Mouse (Mus musculus): ENCODE results near the gene Saa4. TPM values are rescaled to one million over a fixed set of nuclear protein-coding genes. Genes with fewer than 3 reads are reported as not detected.

The Saa4 gene
- polyA plus RNA-seq (2015; fragmentation: Nextera tagmentation; extraction: Ambion mirVana) = not detected in 2 replicates

GRCm38 (mm10) chr7:46732458-46732857, at the start of gene Saa4:
Gene Saa4 (minus strand): TSS chr7:46732603.
- H3K9me3 ChIP-seq (replicated peaks; ENCODE audit: control insufficient read depth, low read length) = no peaks in the 10 kb centered on the region
- no peaks in the 10 kb centered on the region for H3K27me3 ChIP-seq (ENCODE audit: control insufficient read depth, insufficient read depth, low read length)
- ATAC-seq (replicated peaks; ENCODE audit: extremely low read depth, insufficient read depth, low FRiP score) = no peak
- H3K36me3 ChIP-seq (ENCODE audit: control insufficient read depth, insufficient read depth) = no peaks in the 10 kb centered on the region
- H3K4me2 ChIP-seq (ENCODE audit: low read depth, low read length) = no peak within 1 kb of the TSS
- no peaks in the 10 kb centered on the region for H3K4me1 ChIP-seq (ENCODE audit: control insufficient read depth, insufficient read depth, low read length)
- no peak within 1 kb of the TSS for H3K27ac ChIP-seq (ENCODE audit: low read length)
- 80% methylated on average over 4 of the region's 4 CpGs for WGBS
- H3K4me3 ChIP-seq (ENCODE audit: low read length) = no peak within 1 kb of the TSS
- H3K9ac ChIP-seq (ENCODE audit: low read length) = no peak within 1 kb of the TSS

- no peak overlapping the region for H3K4me2 ChIP-seq (ENCODE audit: low read depth, low read length)
- no peaks in the 10 kb centered on the region for H3K27me3 ChIP-seq (ENCODE audit: control insufficient read depth, insufficient read depth, low read length)
- H3K36me3 ChIP-seq (ENCODE audit: control insufficient read depth, insufficient read depth) = peaks cover 39% of the 10 kb centered on the region
- no peak overlapping the region for H3K4me3 ChIP-seq (ENCODE audit: low read length)
- no peaks in the 10 kb centered on the region for H3K4me1 ChIP-seq (ENCODE audit: control insufficient read depth, insufficient read depth, low read length)
- H3K9me3 ChIP-seq (replicated peaks; ENCODE audit: control insufficient read depth, low read length) = no peaks in the 10 kb centered on the region
- no peak overlapping the region for H3K27ac ChIP-seq (ENCODE audit: low read length)
- ATAC-seq (replicated peaks; ENCODE audit: extremely low read depth, insufficient read depth, low FRiP score) = no peak
- no peak overlapping the region for H3K9ac ChIP-seq (ENCODE audit: low read length)
- WGBS = 54% methylated on average over 4 of the region's 4 CpGs
Measured at GRCm38 (mm10) chr7:46770706-46771105, 38.3 kb upstream of the Saa4 start.

GRCm38 (mm10) chr7:46768451-46768850, 36.0 kb upstream of the Saa4 start:
- Histone ChIP-seq H3K4me1 (ENCODE audit: control insufficient read depth, insufficient read depth, low read length) (no peaks in the 10 kb centered on the region), H3K27ac (ENCODE audit: low read length) (no peak overlapping the region), H3K4me3 (ENCODE audit: low read length) (no peak overlapping the region), H3K9ac (ENCODE audit: low read length) (no peak overlapping the region), H3K36me3 (ENCODE audit: control insufficient read depth, insufficient read depth) (peaks cover 43% of the 10 kb centered on the region), H3K27me3 (ENCODE audit: control insufficient read depth, insufficient read depth, low read length) (no peaks in the 10 kb centered on the region), H3K4me2 (ENCODE audit: low read depth, low read length) (no peak overlapping the region), H3K9me3 (replicated peaks; ENCODE audit: control insufficient read depth, low read length) (no peaks in the 10 kb centered on the region)
- 81% methylated on average over 7 of the region's 7 CpGs for WGBS
- ATAC-seq (replicated peaks; ENCODE audit: extremely low read depth, insufficient read depth, low FRiP score) = no peak

GRCm38 (mm10) chr7:46767371-46767770, 35.0 kb upstream of the Saa4 start:
- ATAC-seq (replicated peaks; ENCODE audit: extremely low read depth, insufficient read depth, low FRiP score) = no peak
- no peak overlapping the region for H3K27ac ChIP-seq (ENCODE audit: low read length)

GRCm38 (mm10) chr7:46764672-46765071, 32.3 kb upstream of the Saa4 start:
- 88% methylated on average over 8 of the region's 8 CpGs for WGBS

More at GRCm38 (mm10) chr7:46767371-46767770, 35.0 kb upstream of the Saa4 start:
- no peaks in the 10 kb centered on the region for H3K9me3 ChIP-seq (replicated peaks; ENCODE audit: control insufficient read depth, low read length)
- no peak overlapping the region for H3K4me2 ChIP-seq (ENCODE audit: low read depth, low read length)
- H3K4me3 ChIP-seq (ENCODE audit: low read length) = no peak overlapping the region
- no peaks in the 10 kb centered on the region for H3K4me1 ChIP-seq (ENCODE audit: control insufficient read depth, insufficient read depth, low read length)
- H3K27me3 ChIP-seq (ENCODE audit: control insufficient read depth, insufficient read depth, low read length) = no peaks in the 10 kb centered on the region
- H3K36me3 ChIP-seq (ENCODE audit: control insufficient read depth, insufficient read depth) = peaks cover 44% of the 10 kb centered on the region
- no peak overlapping the region for H3K9ac ChIP-seq (ENCODE audit: low read length)

GRCm38 (mm10) chr7:46762601-46763000, 30.2 kb upstream of the Saa4 start:
- no peak overlapping the region for H3K4me3 ChIP-seq (ENCODE audit: low read length)
- H3K36me3 ChIP-seq (ENCODE audit: control insufficient read depth, insufficient read depth) = peaks cover 26% of the 10 kb centered on the region
- H3K4me1 ChIP-seq (ENCODE audit: control insufficient read depth, insufficient read depth, low read length) = no peaks in the 10 kb centered on the region
- H3K9me3 ChIP-seq (replicated peaks; ENCODE audit: control insufficient read depth, low read length) = no peaks in the 10 kb centered on the region
- no peak overlapping the region for H3K27ac ChIP-seq (ENCODE audit: low read length)
- H3K9ac ChIP-seq (ENCODE audit: low read length) = no peak overlapping the region
- WGBS = 90% methylated on average over 5 of the region's 5 CpGs
- no peak for ATAC-seq (replicated peaks; ENCODE audit: extremely low read depth, insufficient read depth, low FRiP score)
- H3K27me3 ChIP-seq (ENCODE audit: control insufficient read depth, insufficient read depth, low read length) = no peaks in the 10 kb centered on the region
- H3K4me2 ChIP-seq (ENCODE audit: low read depth, low read length) = no peak overlapping the region

More at GRCm38 (mm10) chr7:46764672-46765071, 32.3 kb upstream of the Saa4 start:
- Histone ChIP-seq H3K9ac (ENCODE audit: low read length) (no peak overlapping the region), H3K9me3 (replicated peaks; ENCODE audit: control insufficient read depth, low read length) (no peaks in the 10 kb centered on the region), H3K36me3 (ENCODE audit: control insufficient read depth, insufficient read depth) (peaks cover 46% of the 10 kb centered on the region), H3K4me1 (ENCODE audit: control insufficient read depth, insufficient read depth, low read length) (no peaks in the 10 kb centered on the region), H3K4me2 (ENCODE audit: low read depth, low read length) (no peak overlapping the region), H3K27ac (ENCODE audit: low read length) (no peak overlapping the region), H3K4me3 (ENCODE audit: low read length) (no peak overlapping the region), H3K27me3 (ENCODE audit: control insufficient read depth, insufficient read depth, low read length) (no peaks in the 10 kb centered on the region)
- ATAC-seq (replicated peaks; ENCODE audit: extremely low read depth, insufficient read depth, low FRiP score) = no peak

GRCm38 (mm10) chr7:46761049-46761795, 28.8 kb upstream of the Saa4 start:
- no peaks in the 10 kb centered on the region for H3K9me3 ChIP-seq (replicated peaks; ENCODE audit: control insufficient read depth, low read length)
- H3K9ac ChIP-seq (ENCODE audit: low read length) = no peak overlapping the region
- ATAC-seq (replicated peaks; ENCODE audit: extremely low read depth, insufficient read depth, low FRiP score) = no peak
- no peak overlapping the region for H3K27ac ChIP-seq (ENCODE audit: low read length)
- no peaks in the 10 kb centered on the region for H3K27me3 ChIP-seq (ENCODE audit: control insufficient read depth, insufficient read depth, low read length)
- no peaks in the 10 kb centered on the region for H3K4me1 ChIP-seq (ENCODE audit: control insufficient read depth, insufficient read depth, low read length)
- H3K36me3 ChIP-seq (ENCODE audit: control insufficient read depth, insufficient read depth) = peaks cover 24% of the 10 kb centered on the region
- WGBS = 68% methylated on average over 11 of the region's 11 CpGs
- H3K4me3 ChIP-seq (ENCODE audit: low read length) = no peak overlapping the region
- no peak overlapping the region for H3K4me2 ChIP-seq (ENCODE audit: low read depth, low read length)

GRCm38 (mm10) chr7:46751490-46751889, 19.1 kb upstream of the Saa4 start, which contains the start of gene Saa2:
Gene Saa2 (plus strand): TSS chr7:46751790.
- ATAC-seq (replicated peaks; ENCODE audit: extremely low read depth, insufficient read depth, low FRiP score) = no peak
- Histone ChIP-seq H3K27ac (ENCODE audit: low read length) (no peak within 1 kb of the TSS), H3K9ac (ENCODE audit: low read length) (no peak within 1 kb of the TSS), H3K27me3 (ENCODE audit: control insufficient read depth, insufficient read depth, low read length) (no peaks in the 10 kb centered on the region), H3K4me3 (ENCODE audit: low read length) (no peak within 1 kb of the TSS), H3K36me3 (ENCODE audit: control insufficient read depth, insufficient read depth) (no peaks in the 10 kb centered on the region), H3K4me1 (ENCODE audit: control insufficient read depth, insufficient read depth, low read length) (no peaks in the 10 kb centered on the region), H3K9me3 (replicated peaks; ENCODE audit: control insufficient read depth, low read length) (no peaks in the 10 kb centered on the region), H3K4me2 (ENCODE audit: low read depth, low read length) (no peak within 1 kb of the TSS)
- 59% methylated on average over 3 of the region's 3 CpGs for WGBS

- WGBS = 57% methylated on average over 3 of the region's 3 CpGs
- Histone ChIP-seq H3K36me3 (ENCODE audit: control insufficient read depth, insufficient read depth) (no peaks in the 10 kb centered on the region), H3K9ac (ENCODE audit: low read length) (no peak overlapping the region), H3K27me3 (ENCODE audit: control insufficient read depth, insufficient read depth, low read length) (no peaks in the 10 kb centered on the region), H3K4me3 (ENCODE audit: low read length) (no peak overlapping the region), H3K4me2 (ENCODE audit: low read depth, low read length) (no peak overlapping the region), H3K4me1 (ENCODE audit: control insufficient read depth, insufficient read depth, low read length) (no peaks in the 10 kb centered on the region), H3K27ac (ENCODE audit: low read length) (no peak overlapping the region), H3K9me3 (replicated peaks; ENCODE audit: control insufficient read depth, low read length) (no peaks in the 10 kb centered on the region)
- no peak for ATAC-seq (replicated peaks; ENCODE audit: extremely low read depth, insufficient read depth, low FRiP score)
Measured at GRCm38 (mm10) chr7:46748459-46748858, 16.1 kb upstream of the Saa4 start.
